Mouse (Mus musculus) hindbrain, embryonic 16.5 days (tissue): ENCODE results near the gene Tnfrsf14. TPM values are rescaled to one million over a fixed set of nuclear protein-coding genes. Genes with fewer than 3 reads are reported as not detected.
A peak's percentile ranks its signal among the peaks of the same experiment; 100 is the strongest.

Experiments used
- ATAC-seq: fragments of 200-750 bp; cut with Nextera tagmentation; 2 replicates; pipeline ENCODE4 v1.8.0; 2017; ENCODE audit warnings: moderate TSS enrichment, moderate library complexity
- H3K27ac ChIP-seq: fragments of 300-500 bp; sonication (generic); 2 replicates; pipeline ENCODE4 v1.5.1; 2014; ENCODE audit warnings: low read depth, mild to moderate bottlenecking, control low read depth, low read length, moderate library complexity
- H3K27me3 ChIP-seq: fragments of 300-500 bp; sonication (generic); replicated peaks from 2 replicates; pipeline ENCODE4 v1.6.1; 2014; ENCODE audit warnings: low read length; ENCODE audit not compliant: control insufficient read depth, insufficient read depth
- H3K36me3 ChIP-seq: fragments of 300-500 bp; sonication (generic); 2 replicates; pipeline ENCODE4 v1.6.1; 2014; ENCODE audit warnings: mild to moderate bottlenecking, low read length, moderate library complexity, mixed read lengths; ENCODE audit not compliant: control insufficient read depth, insufficient read depth
- H3K4me1 ChIP-seq: fragments of 300-500 bp; sonication (generic); 2 replicates; pipeline ENCODE4 v1.6.1; 2014; ENCODE audit warnings: low read depth, low read length; ENCODE audit not compliant: control insufficient read depth, insufficient read depth
- H3K4me2 ChIP-seq: fragments of 300-500 bp; sonication (generic); 2 replicates; pipeline ENCODE4 v1.6.1; 2014; ENCODE audit warnings: mild to moderate bottlenecking, low read length, control low read depth, moderate library complexity
- H3K4me3 ChIP-seq: fragments of 300-500 bp; sonication (generic); 2 replicates; pipeline ENCODE4 v1.5.1; 2014; ENCODE audit warnings: mild to moderate bottlenecking, low read length, control low read depth, moderate library complexity
- H3K9ac ChIP-seq: fragments of 300-500 bp; sonication (generic); 2 replicates; pipeline ENCODE4 v1.6.1; 2014; ENCODE audit warnings: low read depth, mild to moderate bottlenecking, control low read depth, low read length, moderate library complexity
- H3K9me3 ChIP-seq: fragments of 300-500 bp; sonication (generic); 2 replicates; pipeline ENCODE4 v1.6.1; 2014; ENCODE audit warnings: mild to moderate bottlenecking, low read length, moderate library complexity; ENCODE audit not compliant: control insufficient read depth
- WGBS: fragments of 180-500 bp; shearing (Covaris S2); extraction: QIAGEN DNeasy Blood & Tissue Kit; methylation state at CpG from one replicate; pipeline ENCODE4 v1.1.7; 2014; 5-methylcytosine and 5-hydroxymethylcytosine counted together
- polyA plus RNA-seq: library from polyadenylated mRNA; unstranded; fragments of >200 nt; fragmentation: Nextera tagmentation; extraction: Ambion mirVana; gene quantifications from 2 replicates; pipeline ENCODE4 v1.2.1, GENCODE M21; 2015

Gene Tnfrsf14
- polyA plus RNA-seq, 1 experiment from 2014 or later, result 0.23 TPM

GRCm38 (mm10) chr4:154877864-154878548, 50.4 kb downstream of the Tnfrsf14 start:
- peak overlapping the region; percentile 73 for H3K4me2 ChIP-seq
- WGBS, result 12% methylated on average over 18 of the region's 18 CpGs
- no peaks in the 10 kb centered on the region for H3K9me3 ChIP-seq
- peak overlapping the region; percentile 56 for H3K9ac ChIP-seq
- peak overlapping the region; percentile 68 for H3K27ac ChIP-seq
- H3K36me3 ChIP-seq, result no peaks in the 10 kb centered on the region
- H3K4me1 ChIP-seq, result peaks cover 4% of the 10 kb centered on the region
- peak overlapping the region; percentile 41 for H3K4me3 ChIP-seq
- ATAC-seq, result peak; percentile 98
- H3K27me3 ChIP-seq, result no peaks in the 10 kb centered on the region

- 72% methylated on average over 6 of the region's 6 CpGs for WGBS
- no peak for ATAC-seq
- Histone ChIP-seq H3K9me3 (no peaks in the 10 kb centered on the region), H3K27me3 (no peaks in the 10 kb centered on the region), H3K4me3 (no peak overlapping the region), H3K27ac (no peak overlapping the region), H3K36me3 (no peaks in the 10 kb centered on the region), H3K4me2 (no peak overlapping the region), H3K4me1 (peaks cover 3% of the 10 kb centered on the region), H3K9ac (no peak overlapping the region)
Measured at GRCm38 (mm10) chr4:154873186-154873585, 55.2 kb downstream of the Tnfrsf14 start.

Other genes starting within 250 kb of the Tnfrsf14 start
- 2.0 and 2.3 TPM in 2 replicates for gene Ttc34, start 91.1 kb downstream of the Tnfrsf14 start, polyA plus RNA-seq
- gene Mmel1, start 59.0 kb downstream of the Tnfrsf14 start, polyA plus RNA-seq, result 0.70 and 0.93 TPM in 2 replicates
- gene Fam213b, start 29.4 kb downstream of the Tnfrsf14 start, polyA plus RNA-seq, result 67.8 and 80.1 TPM in 2 replicates
- gene Hes5, start 32.4 kb upstream of the Tnfrsf14 start, polyA plus RNA-seq, result 146 and 167 TPM in 2 replicates
- 37.8 and 39.5 TPM in 2 replicates for gene Pank4, start 35.6 kb upstream of the Tnfrsf14 start, polyA plus RNA-seq
- gene Plch2, start 128.2 kb upstream of the Tnfrsf14 start, polyA plus RNA-seq, result 17.0 and 19.5 TPM in 2 replicates
- 20.6 and 21.1 TPM in 2 replicates for gene Pex10, start 138.5 kb upstream of the Tnfrsf14 start, polyA plus RNA-seq
- gene Rer1, start 157.8 kb upstream of the Tnfrsf14 start, polyA plus RNA-seq, result 125 and 131 TPM in 2 replicates
- gene Morn1, start 158.0 kb upstream of the Tnfrsf14 start, polyA plus RNA-seq, result 7.5 and 9.5 TPM in 2 replicates